Mouse (Mus musculus): ENCODE data around the gene Tlcd2. TPM values are rescaled to one million over a fixed set of nuclear protein-coding genes. Genes with fewer than 3 reads are reported as not detected.

Tlcd2 gene
- total RNA-seq (2018; cell fraction: chromatin; rRNA removed): 1 to 10 TPM in 25 of 26 experiments, not detected in 1; 1.7 to 8.3 (median 3.3) TPM
- 1 to 10 TPM; 3.2 to 6.1 (median 4.6) TPM for total RNA-seq (2018; cell fraction: cytosol; rRNA removed)
- total RNA-seq (2018; cell fraction: nucleus; rRNA removed): 1 to 10 TPM; 1.2 to 8.2 (median 4.0) TPM
- 2.5 to 4.9 TPM (median 4.5 TPM) in 3 replicates for polyA plus RNA-seq (2018)

DNA sequence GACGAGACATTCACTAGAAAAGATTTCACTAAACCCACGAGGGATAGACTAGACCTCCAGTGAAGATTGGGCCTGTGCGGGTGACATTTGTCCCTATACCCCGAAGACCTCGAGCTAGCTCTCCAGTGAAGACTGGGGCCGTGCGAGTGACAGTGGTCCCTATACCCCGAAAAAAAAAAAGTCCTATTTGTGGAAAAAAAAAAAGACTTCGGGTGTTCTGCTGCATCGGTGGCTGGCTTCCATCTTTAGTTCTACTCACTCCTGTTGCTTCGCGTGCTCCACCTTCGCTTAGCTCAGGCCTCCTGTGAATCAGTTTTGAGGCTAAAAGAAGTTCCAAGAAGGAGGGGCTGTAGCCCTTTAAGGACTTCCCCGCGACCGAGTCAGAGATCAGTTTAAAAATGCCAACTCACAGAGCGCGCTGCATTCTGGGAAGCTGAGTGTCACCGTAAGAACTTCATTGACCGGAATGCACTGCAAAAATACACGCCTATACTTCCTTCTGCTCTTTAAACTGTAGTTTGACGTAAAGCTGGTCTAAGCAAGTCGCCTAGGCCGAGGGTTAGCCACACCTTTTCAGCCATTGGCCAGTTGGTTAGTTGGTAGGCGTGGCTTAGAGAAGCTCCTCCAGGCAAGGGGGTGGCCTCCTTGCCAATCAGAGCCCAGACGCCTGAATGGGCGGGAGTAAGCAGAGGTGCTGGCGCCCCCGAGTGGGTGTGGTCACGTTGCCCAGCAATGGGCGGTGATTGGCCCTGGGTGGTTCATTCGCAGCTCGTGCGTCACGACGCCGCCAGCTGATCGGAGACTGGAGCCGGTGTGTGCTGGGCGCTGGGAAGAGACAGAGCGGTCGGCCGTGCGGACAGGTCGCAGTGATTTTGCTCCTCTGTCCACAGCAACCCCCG, at the start of gene Tlcd2:
Tlcd2 (plus strand) TSS at position 872 of the 899 bp plus-strand sequence.
- Histone ChIP-seq H3K36me3 (ENCODE audit: inconsistent target) (peaks cover 29% of the 10 kb centered on the region), H3K4me3 (ENCODE audit: inconsistent target) (peak within 1 kb of the TSS; percentile 100), H3K27ac (peak within 1 kb of the TSS; percentile 100), H3K79me2 (ENCODE audit: inconsistent target) (peaks cover 42% of the 10 kb centered on the region)
- WGBS (ENCODE audit: missing documents): 1% methylated on average over 45 of the region's 46 CpGs

DNA sequence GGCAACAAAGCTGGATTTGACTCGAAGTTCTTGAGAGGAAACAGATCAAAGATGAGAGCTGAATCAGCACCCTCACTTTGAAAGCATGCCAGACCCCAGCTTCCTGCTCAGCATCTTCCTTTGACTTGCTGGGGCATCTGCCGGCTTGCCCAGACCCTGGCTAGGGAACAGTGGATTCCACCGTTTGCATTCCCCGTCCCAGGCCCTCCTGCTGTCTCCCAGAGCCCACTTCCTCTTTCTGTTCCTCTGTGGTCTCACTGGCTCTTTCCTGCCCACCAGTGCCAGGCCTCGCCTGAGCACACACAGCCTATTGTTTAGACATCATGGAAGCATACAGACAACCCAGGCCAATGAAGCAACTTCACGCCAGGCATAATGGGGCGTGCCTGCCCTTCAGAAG, 46.4 kb upstream of the Tlcd2 start:
- no peak overlapping the region for H3K4me3 ChIP-seq (ENCODE audit: inconsistent target)

DNA sequence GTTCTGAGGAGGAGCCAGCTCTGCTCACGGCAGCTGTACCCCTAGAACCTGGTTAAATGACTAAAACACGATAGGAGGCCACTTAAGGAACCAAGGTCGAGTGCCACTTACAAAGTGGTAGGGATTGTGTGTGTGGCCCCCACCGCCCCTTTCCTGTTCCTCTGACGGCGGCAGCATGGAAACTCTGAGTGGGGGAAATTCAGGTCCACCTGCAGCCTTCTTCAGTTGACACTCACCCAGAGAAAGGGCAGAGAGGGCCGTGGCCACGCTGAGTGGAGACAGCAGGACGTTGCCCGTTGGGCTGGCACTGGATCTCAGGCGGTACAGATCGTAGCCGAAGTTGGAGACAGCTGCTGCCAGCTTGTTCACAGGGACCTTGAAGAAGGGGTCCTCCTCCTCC, 45.5 kb upstream of the Tlcd2 start:
- Histone ChIP-seq H3K79me2 (ENCODE audit: inconsistent target) (no peaks in the 10 kb centered on the region), H3K36me3 (ENCODE audit: inconsistent target) (no peaks in the 10 kb centered on the region), H3K4me3 (ENCODE audit: inconsistent target) (no peak overlapping the region), H3K27ac (no peak overlapping the region)
- WGBS (ENCODE audit: missing documents): 53% methylated on average over 13 of the region's 13 CpGs

More for the DNA sequence above, 46.4 kb upstream of the Tlcd2 start:
- Histone ChIP-seq H3K36me3 (ENCODE audit: inconsistent target) (no peaks in the 10 kb centered on the region), H3K79me2 (ENCODE audit: inconsistent target) (no peaks in the 10 kb centered on the region), H3K27ac (0 out of 2 replicates have a peak overlapping the region, but pooled peaks have one; percentile 21)
- WGBS (ENCODE audit: missing documents): 8% methylated on average over 7 of the region's 7 CpGs

DNA sequence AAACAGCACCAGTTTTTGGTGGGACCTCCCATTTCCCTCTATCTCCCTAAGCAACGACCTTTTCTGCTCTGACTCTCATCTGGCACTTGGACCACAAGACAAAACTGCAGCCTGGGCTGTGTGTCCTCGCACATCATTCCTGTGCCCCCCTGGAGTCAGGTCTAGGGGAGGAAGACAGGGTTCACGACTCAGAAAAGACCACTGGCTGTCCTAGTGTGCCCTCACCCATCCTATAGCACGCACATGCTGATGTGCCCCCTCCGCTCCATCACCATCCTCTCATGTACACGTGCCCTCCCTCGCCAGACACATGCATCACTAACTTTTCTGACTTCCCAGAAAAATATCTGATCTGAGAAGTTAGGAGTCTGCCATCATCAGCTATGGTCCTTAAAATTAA, 41.5 kb upstream of the Tlcd2 start:
- H3K36me3 ChIP-seq (ENCODE audit: inconsistent target): no peaks in the 10 kb centered on the region
- WGBS (ENCODE audit: missing documents): 80% methylated on average over 5 of the region's 7 CpGs
- H3K79me2 ChIP-seq (ENCODE audit: inconsistent target): no peaks in the 10 kb centered on the region
- H3K27ac ChIP-seq: no peak overlapping the region
- H3K4me3 ChIP-seq (ENCODE audit: inconsistent target): no peak overlapping the region

DNA sequence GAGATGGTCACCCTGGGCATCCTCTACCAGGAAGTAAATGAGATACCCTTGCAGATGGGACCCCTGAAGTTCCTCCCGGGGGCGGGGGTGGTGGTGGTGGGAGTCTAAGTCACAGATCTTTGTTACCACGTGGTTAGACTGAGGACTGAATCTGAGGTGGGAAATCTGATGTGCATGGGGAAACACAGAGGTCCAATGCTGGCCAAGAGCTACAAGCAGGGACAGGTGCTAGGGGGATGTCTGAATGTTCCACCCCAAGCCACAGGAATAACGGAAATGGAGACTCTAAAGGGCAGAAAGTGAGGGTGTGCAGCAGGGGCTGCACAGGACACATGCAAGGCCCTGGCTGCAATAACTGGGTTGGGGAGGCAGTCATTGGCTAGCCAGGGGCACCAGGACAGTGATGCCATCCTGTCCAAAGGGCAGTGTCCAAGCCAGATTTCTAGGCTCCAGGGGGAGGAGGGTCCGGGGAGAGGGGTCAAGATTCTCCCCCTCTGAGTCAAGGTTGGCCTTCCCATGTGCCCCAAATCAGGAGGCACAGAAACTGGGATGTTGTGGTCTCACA, 40.6 kb upstream of the Tlcd2 start:
- H3K36me3 ChIP-seq (ENCODE audit: inconsistent target): no peaks in the 10 kb centered on the region
- H3K27ac ChIP-seq: no peak overlapping the region
- 79% methylated on average over 5 of the region's 5 CpGs for WGBS (ENCODE audit: missing documents)
- H3K4me3 ChIP-seq (ENCODE audit: inconsistent target): no peak overlapping the region
- H3K79me2 ChIP-seq (ENCODE audit: inconsistent target): no peaks in the 10 kb centered on the region

DNA sequence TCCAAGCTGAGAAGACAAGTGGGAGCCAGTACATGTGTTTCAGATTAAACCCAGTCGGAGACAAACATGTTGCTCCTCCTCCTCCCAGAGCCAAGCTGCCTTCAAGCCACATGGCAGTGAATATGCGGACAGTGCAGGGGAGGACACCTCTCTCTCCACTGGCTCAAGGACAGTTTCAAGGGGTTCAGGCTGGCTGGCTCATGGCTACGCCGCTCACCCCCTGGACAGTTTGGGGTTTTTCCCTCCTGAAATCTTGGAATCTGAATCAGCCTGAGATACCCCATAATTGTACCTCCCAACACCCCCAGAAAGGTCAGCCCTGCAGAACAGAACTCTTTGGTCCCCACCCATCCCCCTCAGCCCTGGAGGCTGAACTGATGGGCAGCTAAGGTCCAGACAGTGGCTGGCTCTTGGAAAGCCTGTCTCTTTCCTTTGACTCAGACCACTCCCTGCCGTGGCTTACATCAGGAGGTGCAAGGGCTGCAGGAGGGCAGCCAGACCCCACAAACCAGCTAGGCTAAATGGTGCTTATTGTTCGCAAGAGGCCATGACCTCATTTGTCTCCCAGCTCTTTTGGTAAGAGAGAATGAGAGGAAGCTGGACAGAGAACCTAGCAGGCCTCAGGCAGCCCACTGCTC, 40.0 kb upstream of the Tlcd2 start:
- H3K4me3 ChIP-seq (ENCODE audit: inconsistent target): no peak overlapping the region
- H3K27ac ChIP-seq: no peak overlapping the region
- H3K36me3 ChIP-seq (ENCODE audit: inconsistent target): no peaks in the 10 kb centered on the region
- WGBS (ENCODE audit: missing documents): 75% methylated on average over 6 of the region's 6 CpGs
- H3K79me2 ChIP-seq (ENCODE audit: inconsistent target): no peaks in the 10 kb centered on the region

DNA sequence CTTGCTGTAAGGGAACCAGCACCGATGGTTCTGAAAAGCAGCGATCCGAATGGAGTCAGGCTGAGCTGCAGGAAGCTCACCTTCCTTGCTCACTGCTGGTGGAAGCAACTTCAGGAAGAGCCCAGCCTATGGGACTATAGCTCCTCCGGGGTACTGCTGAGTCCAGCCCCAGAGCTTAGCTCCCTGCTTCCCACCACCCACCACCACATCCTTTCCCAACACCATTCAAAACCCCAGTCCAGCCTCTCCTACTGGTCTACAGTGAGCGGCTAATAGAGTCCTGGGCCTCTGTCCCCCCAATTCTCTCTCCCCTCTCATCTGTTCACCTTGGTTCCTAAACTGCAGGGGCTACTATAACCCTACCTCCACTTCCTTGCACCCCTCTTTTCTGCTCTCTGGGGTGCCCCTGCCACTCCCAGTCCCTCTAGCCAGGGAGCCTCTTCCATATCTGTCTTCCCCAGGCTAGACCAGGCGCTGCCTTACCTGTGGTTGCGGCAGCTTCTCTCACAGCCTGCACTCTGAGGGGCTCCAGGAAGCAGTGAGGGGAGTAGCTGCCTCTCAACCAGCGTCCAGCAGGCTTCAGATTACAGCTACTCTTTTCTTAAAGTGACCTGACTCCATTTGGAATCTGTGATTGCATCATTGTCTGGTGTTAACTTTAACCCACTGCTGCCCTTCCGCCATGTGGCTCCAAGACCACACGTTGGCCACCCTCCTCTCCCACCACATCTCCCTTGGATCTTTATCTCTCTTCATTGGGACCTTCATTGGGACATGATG, 39.3 kb upstream of the Tlcd2 start, which contains the start of gene Serpinf1:
Serpinf1 (minus strand) TSS at position 689 of the 780 bp plus-strand sequence.
- H3K27ac ChIP-seq: no peak within 1 kb of the TSS
- H3K4me3 ChIP-seq (ENCODE audit: inconsistent target): no peak within 1 kb of the TSS
- 48% methylated on average over 10 of the region's 10 CpGs for WGBS (ENCODE audit: missing documents)
- H3K79me2 ChIP-seq (ENCODE audit: inconsistent target): no peaks in the 10 kb centered on the region
- H3K36me3 ChIP-seq (ENCODE audit: inconsistent target): no peaks in the 10 kb centered on the region

DNA sequence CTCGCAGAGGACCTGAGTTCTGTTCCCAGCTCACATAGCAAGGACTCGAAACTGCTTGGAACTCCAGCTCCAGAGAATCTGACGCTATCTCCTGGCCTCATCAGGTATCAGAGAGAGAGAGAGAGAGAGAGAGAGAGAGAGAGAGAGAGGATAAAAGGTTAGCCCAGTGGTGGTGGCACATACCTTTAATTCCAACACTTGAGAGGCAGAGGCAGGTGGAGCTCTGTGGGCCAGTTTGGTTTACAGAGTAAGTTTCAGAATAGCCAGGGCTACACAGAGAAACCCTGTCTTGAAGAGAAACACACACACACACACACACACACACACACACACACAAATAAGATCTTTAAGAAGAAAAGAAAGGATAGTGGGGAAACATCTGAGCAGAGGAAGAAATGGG, 38.4 kb upstream of the Tlcd2 start:
- Histone ChIP-seq H3K4me3 (ENCODE audit: inconsistent target) (no peak overlapping the region), H3K36me3 (ENCODE audit: inconsistent target) (no peaks in the 10 kb centered on the region), H3K27ac (no peak overlapping the region), H3K79me2 (ENCODE audit: inconsistent target) (no peaks in the 10 kb centered on the region)
- WGBS (ENCODE audit: missing documents): 96% methylated on average over 3 of the region's 3 CpGs

DNA sequence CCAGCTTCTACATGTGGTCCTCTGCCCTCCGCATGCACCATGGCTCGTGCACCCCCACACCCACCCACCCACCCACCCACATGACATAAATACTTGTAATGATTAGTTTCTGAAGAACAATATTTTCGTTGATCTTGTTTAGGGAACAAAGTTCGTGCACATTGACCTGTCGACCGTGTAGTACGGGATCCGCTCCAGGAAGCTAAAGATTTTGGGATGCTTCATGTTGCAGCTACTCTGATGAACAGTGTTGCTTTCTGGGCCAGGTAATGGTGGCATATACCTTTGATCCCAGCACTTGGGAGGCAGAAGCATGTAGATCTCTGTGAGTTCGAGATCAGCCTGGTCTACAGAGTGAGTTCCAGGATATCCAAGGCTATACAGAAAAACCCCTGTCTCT, 37.5 kb upstream of the Tlcd2 start:
- H3K79me2 ChIP-seq (ENCODE audit: inconsistent target): no peaks in the 10 kb centered on the region
- no peaks in the 10 kb centered on the region for H3K36me3 ChIP-seq (ENCODE audit: inconsistent target)
- WGBS (ENCODE audit: missing documents): 92% methylated on average over 8 of the region's 9 CpGs
- no peak overlapping the region for H3K4me3 ChIP-seq (ENCODE audit: inconsistent target)
- no peak overlapping the region for H3K27ac ChIP-seq

DNA sequence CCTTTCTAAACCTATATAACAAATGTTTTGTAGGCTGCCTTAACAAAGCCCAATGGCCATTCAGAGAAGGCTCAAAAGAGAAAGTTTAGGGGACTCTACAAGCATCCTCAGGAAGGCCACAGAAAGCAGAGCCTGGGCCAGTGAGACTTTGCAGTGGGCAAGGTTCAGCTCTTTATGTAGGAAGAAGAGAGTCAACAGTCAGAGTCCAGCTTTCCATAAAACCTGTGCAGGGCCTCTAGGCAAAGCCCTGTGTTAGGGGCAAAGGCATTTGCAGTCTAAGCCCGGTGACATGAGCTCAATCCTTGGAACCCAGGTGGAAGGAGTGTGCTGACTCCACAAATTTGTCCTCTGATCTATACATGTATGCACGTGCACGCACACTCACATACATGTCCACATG, 37.1 kb upstream of the Tlcd2 start:
- H3K36me3 ChIP-seq (ENCODE audit: inconsistent target): no peaks in the 10 kb centered on the region
- H3K4me3 ChIP-seq (ENCODE audit: inconsistent target): no peak overlapping the region
- H3K27ac ChIP-seq: no peak overlapping the region
- H3K79me2 ChIP-seq (ENCODE audit: inconsistent target): no peaks in the 10 kb centered on the region
- 90% methylated on average over 3 of the region's 3 CpGs for WGBS (ENCODE audit: missing documents)

DNA sequence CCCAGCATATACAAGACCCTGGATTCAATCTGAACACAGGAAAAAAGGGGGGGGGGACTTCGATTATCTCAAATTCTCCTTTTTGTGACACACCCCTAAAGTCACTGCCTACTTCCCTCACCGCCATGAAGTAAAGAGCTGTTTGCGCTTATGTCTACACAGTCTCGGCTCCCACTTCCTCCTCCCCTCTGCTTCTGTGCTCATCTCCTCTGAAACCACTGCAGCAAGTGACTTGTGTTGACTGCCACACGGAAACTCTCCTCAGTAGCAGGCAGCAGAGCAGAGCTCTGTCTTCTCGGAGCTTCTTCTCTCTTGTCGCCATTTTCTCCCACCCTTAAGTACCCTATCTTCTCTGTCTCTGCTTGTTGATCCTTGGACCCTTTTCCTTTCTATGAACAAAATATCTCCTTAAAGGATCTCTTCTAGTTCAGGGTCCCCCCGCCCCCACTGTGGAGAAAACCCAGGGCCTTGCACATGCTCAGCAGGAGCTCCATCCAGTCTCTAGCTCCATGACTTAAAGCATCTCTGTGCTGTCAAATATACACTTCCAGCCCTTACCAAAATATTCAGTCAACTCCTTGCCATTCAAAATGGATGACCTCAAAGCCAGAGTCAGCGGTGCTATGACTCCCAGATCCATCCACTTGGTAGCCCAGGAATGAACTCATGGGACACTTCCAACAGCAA, 32.4 kb upstream of the Tlcd2 start:
- 21% methylated on average over 8 of the region's 9 CpGs for WGBS (ENCODE audit: missing documents)
- Histone ChIP-seq H3K4me3 (ENCODE audit: inconsistent target) (no peak overlapping the region), H3K79me2 (ENCODE audit: inconsistent target) (no peaks in the 10 kb centered on the region), H3K27ac (peak overlapping the region; percentile 70), H3K36me3 (ENCODE audit: inconsistent target) (no peaks in the 10 kb centered on the region)

DNA sequence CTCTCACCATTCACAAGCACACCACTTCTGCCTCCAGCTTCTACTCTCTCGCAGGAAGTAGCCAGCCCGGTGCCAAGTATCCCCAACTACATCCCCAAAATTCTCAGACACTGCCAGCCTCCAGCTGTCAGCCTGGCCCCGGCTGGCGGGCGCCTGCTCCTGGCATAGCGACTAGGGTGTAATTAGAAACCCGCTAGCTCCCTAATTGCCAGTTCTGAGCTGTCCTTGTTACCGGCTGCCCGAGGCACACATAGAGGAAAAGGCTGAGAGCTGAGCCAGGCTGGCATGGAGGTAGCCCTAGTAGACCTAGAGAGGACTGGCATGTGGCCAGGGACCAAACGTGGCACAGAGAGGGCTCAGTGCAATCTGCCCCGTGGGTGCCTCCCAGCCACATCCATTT, 30.2 kb upstream of the Tlcd2 start:
- Histone ChIP-seq H3K79me2 (ENCODE audit: inconsistent target) (no peaks in the 10 kb centered on the region), H3K36me3 (ENCODE audit: inconsistent target) (no peaks in the 10 kb centered on the region), H3K4me3 (ENCODE audit: inconsistent target) (no peak overlapping the region), H3K27ac (no peak overlapping the region)
- WGBS (ENCODE audit: missing documents): 80% methylated on average over 11 of the region's 11 CpGs

DNA sequence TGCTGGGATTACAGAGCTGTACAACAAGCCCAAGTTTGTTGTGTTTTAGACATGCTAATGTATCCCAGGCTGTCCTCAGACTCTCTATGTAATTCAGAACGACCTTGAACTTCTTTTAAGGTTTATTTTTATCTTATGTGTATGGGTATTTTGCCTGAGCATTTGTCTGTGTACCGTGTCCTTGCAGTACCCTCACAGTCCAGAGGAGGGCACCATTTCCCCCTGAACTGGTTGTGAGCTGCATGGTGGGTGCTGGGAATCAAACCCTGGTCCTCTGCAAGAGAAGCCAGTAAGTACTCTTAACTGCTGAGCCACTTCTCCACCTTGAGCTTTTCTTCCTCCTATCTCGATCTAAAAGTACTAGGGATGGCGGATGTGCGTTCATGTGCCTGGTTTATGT, 27.4 kb upstream of the Tlcd2 start:
- no peak overlapping the region for H3K27ac ChIP-seq
- H3K36me3 ChIP-seq (ENCODE audit: inconsistent target): no peaks in the 10 kb centered on the region

DNA sequence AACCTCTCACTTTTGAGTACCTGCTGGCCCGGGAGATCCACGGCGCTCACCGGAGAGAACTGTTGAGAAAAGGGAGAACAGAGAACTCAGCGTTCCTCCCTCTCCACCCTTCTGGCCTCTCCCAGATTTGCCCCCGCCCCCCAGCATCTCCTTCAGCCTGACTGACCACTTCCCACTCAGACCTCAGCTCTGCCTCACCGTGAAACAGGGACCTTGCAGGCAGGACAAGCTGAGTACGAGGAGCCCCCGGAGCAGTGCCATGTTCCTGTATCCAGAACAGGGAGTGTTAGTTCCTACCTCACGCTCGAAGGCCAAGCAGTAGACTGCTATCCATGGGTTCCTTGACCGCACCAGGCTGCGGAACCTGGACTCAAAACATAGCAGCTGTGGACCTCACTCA, 23.3 kb upstream of the Tlcd2 start:
- Histone ChIP-seq H3K79me2 (ENCODE audit: inconsistent target) (no peaks in the 10 kb centered on the region), H3K36me3 (ENCODE audit: inconsistent target) (peaks cover 30% of the 10 kb centered on the region), H3K4me3 (ENCODE audit: inconsistent target) (no peak overlapping the region), H3K27ac (no peak overlapping the region)
- whole genome bisulfite sequencing (ENCODE audit: missing documents): 72% methylated on average over 13 of the region's 13 CpGs

More for the DNA sequence above, 27.4 kb upstream of the Tlcd2 start:
- Histone ChIP-seq H3K79me2 (ENCODE audit: inconsistent target) (no peaks in the 10 kb centered on the region), H3K4me3 (ENCODE audit: inconsistent target) (no peak overlapping the region)
- WGBS (ENCODE audit: missing documents): 84% methylated on average over 5 of the region's 5 CpGs

Data from macrophage (primary cell).